Mouse (Mus musculus) lung, postnatal 14 days (tissue): ENCODE data around the gene Saal1.
"Not testable (repeated sequence)": the region's sequence is repeated elsewhere in the genome, so short reads cannot be mapped to it uniquely, and the experiment has no call there.

Experiments
- DNase-seq: peaks from one replicate; pipeline ENCODE4 v3.0.0; 2021

Gene Saal1

DNA sequence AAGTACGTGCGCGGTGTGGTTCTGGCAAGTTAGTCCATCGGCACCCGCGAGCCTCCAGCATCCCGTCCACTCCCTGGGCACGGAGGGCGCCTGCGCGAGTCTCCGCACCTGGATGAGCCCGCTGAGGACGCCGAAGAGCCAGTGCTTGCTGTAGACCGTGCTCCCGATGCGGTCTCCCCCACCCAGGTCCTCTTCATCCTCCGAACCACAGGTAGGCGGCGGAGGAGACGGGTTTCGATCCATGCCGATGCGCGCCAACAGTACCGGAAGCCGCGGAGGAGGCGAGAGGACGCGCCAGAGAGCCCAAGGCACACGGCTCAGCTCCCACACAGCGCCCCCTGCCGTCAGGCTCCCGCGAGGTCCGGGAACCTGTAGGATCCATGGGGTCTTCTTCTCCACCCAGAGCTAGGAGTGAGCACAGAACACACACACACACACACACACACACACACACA lies at the start of gene Saal1:
Gene Saal1 (minus strand): TSS at position 291 of the 455 bp plus-strand sequence.
- DNase-seq, result peak; percentile 88

DNA sequence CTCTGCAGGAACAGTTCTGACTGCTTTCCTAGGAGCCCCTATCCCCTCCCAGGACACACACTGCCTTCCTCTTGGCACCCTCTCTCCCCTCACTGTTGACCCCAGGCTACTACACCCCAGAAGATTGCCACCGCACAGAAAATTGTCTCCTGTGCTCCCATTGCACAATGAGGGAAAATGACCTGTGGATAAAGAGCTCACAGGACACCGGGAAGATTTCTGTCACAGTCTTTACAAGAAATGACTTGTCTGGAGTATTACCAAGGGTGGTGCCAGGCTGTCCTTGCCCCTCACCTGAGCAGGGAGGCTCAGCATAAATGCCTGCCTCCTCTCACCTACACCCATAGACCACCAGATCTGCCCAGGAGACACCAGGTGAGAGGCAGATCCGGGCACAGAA lies 41.0 kb upstream of the Saal1 start, which contains the start of gene Saa2:
Gene Saa2 (plus strand): TSS at position 301 of the 400 bp plus-strand sequence.
- no peak for DNase-seq

DNA sequence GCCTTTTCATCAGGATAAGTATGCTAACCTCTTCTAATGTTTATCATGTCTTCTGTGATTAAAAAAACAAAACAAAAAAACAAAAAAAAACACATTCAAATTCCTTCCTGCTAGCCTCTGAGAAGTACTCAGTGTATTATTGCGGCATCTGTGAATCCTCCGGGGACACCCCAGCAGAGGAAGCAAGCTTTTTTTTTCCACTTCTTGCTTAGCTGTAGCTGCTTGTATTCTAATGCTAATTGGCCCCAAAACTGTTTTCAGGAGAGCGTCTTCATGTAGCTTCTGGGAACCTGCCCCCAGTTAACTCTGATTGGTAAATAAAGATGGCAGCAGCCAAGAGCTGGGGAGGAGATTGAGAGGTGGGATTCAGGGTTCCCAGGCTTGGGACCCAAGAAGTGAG lies 38.0 kb upstream of the Saal1 start:
- DNase-seq, result no peak

- peak; percentile 24 for DNase-seq
Measured at GRCm38 (mm10) chr7:46746381-46746780, 35.9 kb upstream of the Saal1 start.

GRCm38 (mm10) chr7:46745816-46746215 lies 35.3 kb upstream of the Saal1 start:
- peak; percentile 23 for DNase-seq

DNA sequence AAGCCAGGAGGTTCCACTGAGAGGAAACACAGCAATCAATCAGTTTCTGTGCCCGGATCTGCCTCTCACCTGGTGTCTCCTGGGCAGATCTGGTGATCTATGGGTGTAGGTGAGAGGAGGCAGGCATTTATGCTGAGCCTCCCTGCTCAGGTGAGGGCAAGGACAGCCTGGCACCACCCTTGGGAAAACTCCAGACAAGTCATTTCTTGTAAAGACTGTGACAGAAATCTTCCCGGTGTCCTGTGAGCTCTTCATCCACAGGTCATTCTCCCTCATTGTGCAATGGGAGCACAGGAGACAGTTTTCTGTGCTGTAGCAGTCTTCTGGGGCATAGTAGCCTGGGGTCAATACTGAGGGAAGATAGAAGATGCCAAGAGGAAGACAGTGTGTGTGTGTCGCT lies 32.4 kb upstream of the Saal1 start, which contains the start of gene Saa1:
Gene Saa1 (minus strand): TSS at position 101 of the 400 bp plus-strand sequence.
- not testable (repeated sequence) for DNase-seq

- DNase-seq, result not testable (repeated sequence)
Measured at GRCm38 (mm10) chr7:46740041-46740440, 29.6 kb upstream of the Saal1 start.

DNA sequence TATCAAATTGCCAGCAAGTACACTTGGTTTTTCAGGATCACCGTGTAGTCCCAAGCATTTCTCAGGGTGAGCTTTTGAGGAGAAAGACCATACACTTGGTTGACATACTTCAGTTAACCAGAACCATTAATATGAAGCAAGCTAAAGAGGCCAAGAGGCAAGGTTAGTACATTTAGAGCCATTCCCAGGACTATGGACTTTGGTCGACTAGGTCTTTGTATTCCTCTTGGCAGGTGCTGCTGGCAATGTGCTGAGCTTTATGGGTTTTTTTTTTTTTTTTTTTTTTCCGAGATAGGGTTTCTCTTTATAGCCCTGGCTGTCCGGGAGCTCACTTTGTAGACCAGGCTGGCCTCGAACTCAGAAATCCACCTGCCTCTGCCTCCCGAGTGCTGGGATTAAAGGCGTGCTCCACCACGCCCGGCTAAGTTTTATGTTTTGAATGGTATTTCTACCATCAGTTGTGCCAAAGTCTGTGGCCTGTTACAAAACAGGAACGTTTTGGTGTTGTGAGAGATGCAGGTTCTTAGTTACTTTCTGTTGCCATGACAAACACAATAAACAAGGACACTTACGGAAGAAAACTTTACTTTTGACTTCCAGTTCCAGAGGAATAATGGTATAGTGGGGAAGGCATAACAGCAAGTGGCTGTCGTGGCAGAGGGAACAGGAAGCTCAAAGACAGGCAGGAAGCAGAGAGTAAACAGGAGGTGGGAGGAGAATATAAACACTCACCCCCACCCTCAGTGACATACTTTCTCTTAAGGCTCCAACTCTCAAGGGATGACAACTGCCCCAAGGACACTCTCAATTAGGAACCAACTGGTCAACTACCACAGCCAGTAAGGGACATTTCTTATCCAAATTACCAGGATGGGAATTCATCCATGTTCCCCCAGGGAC lies 28.3 kb upstream of the Saal1 start:
- DNase-seq, result peak; percentile 34

GRCm38 (mm10) chr7:46734983-46735382 lies 24.5 kb upstream of the Saal1 start:
- no peak for DNase-seq

DNA sequence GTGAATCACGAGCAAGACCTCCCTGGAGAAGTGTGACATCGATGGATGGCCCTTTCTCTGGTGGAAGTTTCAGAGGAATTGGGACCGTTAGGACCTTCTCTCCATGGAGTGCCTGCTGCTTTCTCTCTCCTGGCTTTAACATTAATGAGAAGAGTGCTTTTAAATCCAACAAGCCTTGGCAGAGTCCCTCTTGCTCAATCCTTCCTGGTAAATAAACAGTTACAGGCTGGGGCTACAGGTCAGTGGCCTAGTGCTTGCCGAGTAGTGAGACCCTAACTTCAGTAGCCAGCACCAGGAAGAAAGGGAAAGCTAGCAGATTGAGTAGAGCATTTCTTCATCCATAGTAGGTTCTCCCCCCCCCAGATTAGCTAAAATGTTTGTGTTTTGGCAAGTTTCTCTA lies 22.0 kb upstream of the Saal1 start, which contains the start of gene Saa4:
Gene Saa4 (minus strand): TSS at position 146 of the 400 bp plus-strand sequence.
- no peak for DNase-seq

- DNase-seq, result no peak
Measured at GRCm38 (mm10) chr7:46727584-46727983, 17.1 kb upstream of the Saal1 start.

DNA sequence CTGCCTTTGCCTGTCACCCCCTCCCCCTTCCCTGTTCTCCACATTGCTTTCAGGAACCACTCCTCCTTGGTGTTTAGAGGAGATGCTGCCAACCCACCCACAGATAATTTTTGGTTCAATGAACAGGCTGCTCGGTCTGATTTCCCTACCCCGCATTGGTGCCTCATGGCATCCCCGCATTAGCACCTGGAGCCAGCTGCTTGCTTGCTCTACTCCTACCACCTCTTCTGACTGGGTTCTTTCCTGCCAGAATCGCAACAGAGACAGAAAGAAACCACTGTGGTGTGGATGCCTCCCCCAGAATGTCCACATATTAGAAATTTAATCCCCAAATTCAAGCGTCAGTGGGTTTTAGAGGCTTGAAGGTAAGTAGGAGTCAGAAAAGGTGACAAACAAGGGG lies 13.9 kb upstream of the Saal1 start:
- no peak for DNase-seq

GRCm38 (mm10) chr7:46723849-46724248 lies 13.4 kb upstream of the Saal1 start:
- no peak for DNase-seq

- no peak for DNase-seq
Measured at GRCm38 (mm10) chr7:46723354-46723753, 12.9 kb upstream of the Saal1 start.

DNA sequence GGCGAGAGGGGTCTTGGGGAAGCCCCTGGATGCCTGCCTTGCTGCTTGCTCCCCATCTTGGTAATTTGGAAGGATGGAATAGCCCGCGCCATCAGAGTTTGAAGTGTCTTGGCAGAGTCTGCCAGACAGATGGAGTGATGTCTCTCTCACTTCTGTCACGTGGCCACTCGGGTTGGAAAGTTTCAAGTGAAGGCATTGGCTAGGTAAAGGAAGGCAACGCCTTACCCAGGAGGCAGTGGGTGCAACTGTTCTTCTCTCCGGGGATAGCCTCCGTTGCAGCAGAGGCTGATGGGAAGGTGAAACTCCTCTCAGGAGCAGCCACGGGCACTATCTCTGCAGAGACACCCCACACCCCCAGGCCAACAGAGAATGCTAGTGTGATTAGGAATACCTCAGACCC lies 10.0 kb upstream of the Saal1 start:
- no peak for DNase-seq

DNA sequence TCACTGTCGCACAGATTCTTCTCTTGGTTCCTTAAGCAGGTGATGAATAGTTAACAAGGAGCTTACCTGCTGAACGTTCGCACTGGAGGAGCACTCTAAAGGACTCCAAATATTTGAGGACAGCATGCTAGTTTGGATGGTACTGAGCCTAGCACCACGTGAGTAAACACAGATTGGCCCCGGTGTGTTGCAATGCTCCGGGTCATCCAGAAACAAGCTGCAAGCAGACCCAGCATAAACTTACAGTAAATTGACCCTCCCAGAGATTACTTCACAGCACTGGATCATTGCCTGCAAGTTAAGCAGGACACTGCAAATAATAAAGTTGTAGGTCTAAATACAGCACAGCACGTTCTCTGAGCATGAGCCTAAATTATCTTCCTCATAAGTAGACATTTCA lies 9.0 kb upstream of the Saal1 start:
- peak; percentile 75 for DNase-seq

GRCm38 (mm10) chr7:46718591-46719270 lies 8.3 kb upstream of the Saal1 start:
- DNase-seq, result no peak

- peak; percentile 65 for DNase-seq
Measured at GRCm38 (mm10) chr7:46716897-46717296, 6.4 kb upstream of the Saal1 start.

- DNase-seq, result no peak
Measured at GRCm38 (mm10) chr7:46715600-46715999, 5.1 kb upstream of the Saal1 start, which contains the start of gene Saa3. TSS of gene Saa3 (minus strand) at chr7:46715700.

DNA sequence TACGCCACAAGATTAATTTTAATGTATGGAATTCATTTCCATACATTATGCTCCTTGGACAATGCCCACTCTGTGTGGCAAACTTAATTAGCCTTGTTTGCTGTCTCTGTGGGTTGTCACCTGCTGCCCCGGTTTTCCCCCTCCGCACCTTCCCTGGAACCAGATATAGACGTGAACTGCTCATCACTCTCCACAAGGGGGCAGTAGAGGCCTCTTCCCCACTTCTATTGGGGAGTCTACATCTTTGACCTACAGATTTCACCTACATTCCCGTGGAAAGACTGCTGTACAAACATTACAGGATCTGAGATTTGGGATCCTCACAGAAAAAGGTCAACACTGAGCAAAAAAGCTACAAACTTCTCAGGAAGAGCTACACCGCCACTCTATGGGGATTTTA lies 4.0 kb upstream of the Saal1 start:
- peak; percentile 82 for DNase-seq

DNA sequence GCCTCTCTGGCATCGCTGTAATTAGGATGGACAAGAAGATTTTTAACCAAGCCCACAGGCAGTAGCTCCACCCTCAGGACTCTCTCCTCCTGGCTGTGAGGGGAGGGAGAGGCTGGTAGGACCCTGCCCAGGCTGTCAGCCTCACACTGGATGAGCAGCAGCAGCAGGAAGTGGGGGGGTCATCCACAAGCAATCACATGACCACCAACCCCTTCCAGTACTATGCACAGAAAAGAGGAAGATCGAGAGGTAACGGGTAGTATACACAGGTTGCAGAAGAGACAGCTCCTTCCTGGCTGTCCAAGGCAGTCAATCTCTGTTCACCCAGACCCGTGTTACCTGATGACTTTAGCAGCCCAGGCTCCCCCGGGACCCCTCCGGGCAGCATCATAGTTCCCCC lies 1.8 kb upstream of the Saal1 start:
- DNase-seq, result no peak

DNA sequence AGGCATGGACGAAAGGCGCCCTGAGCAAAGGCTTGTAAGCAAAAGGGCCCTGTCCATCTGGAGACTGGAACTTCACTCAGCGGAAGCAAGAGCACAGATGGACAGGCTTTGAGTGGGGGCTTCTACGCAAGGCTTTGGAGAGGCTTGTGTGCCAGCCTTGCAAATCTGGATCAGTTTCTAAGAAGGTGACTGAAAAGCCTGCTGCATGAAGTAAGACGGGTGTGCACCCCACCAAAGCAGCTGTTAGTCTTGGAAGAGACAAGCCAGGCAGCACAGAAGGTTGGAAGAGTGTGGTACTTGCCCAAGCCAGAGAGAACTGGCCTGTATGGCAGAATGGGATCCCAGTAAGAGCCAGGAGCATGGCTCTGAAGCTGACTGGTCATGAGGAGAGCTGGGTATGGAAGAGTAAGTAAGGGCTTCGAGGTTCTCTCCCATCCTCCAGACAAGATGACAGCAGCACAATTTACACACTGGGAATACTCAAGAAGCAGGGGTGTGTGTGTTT lies 9.9 kb downstream of the Saal1 start:
- no peak for DNase-seq

- no peak for DNase-seq
Measured at GRCm38 (mm10) chr7:46696754-46697153, 13.7 kb downstream of the Saal1 start.
